Mouse (Mus musculus) midbrain, embryonic 12.5 days (tissue): ENCODE measurements at regions not wholly inside any gene's neighbourhood (a gene's known extent, or its start where the extent isn't known, plus 50 kb on each side); places are given as distances from the start of the nearest gene placed in this dataset.
A peak's percentile ranks its signal among the peaks of the same experiment; 100 is the strongest.
"Not testable (repeated sequence)": the region's sequence is repeated elsewhere in the genome, so short reads cannot be mapped to it uniquely, and the experiment has no call there.

Source experiments
- ATAC-seq: fragments of 200-750 bp; cut with Nextera tagmentation; 2 replicates; pipeline ENCODE4 v1.8.0; 2017; ENCODE audit warnings: low read depth, moderate TSS enrichment, moderate library complexity; ENCODE audit not compliant: low FRiP score
- H3K27ac ChIP-seq: fragments of 300-500 bp; sonication (generic); replicated peaks from 2 replicates; pipeline ENCODE4 v1.5.1; 2016; ENCODE audit warnings: mild to moderate bottlenecking
- H3K27me3 ChIP-seq: fragments of 300-500 bp; sonication (generic); 2 replicates; pipeline ENCODE4 v1.6.1; 2016; ENCODE audit warnings: mild to moderate bottlenecking
- H3K36me3 ChIP-seq: fragments of 300-500 bp; sonication (generic); 2 replicates; pipeline ENCODE4 v1.6.1; 2016
- H3K4me1 ChIP-seq: fragments of 300-500 bp; sonication (generic); 2 replicates; pipeline ENCODE4 v1.6.1; 2016
- H3K4me2 ChIP-seq: fragments of 300-500 bp; sonication (generic); replicated peaks from 2 replicates; pipeline ENCODE4 v1.6.1; 2016; ENCODE audit warnings: mild to moderate bottlenecking, moderate library complexity
- H3K4me3 ChIP-seq: fragments of 300-500 bp; sonication (generic); 2 replicates; pipeline ENCODE4 v1.5.1; 2016; ENCODE audit warnings: mild to moderate bottlenecking
- H3K9ac ChIP-seq: fragments of 300-500 bp; sonication (generic); replicated peaks from 2 replicates; pipeline ENCODE4 v1.6.1; 2016; ENCODE audit warnings: mild to moderate bottlenecking, moderate library complexity
- H3K9me3 ChIP-seq: fragments of 300-500 bp; sonication (generic); 2 replicates; pipeline ENCODE4 v1.6.1; 2016; ENCODE audit warnings: mild to moderate bottlenecking
- WGBS: fragments of 180-500 bp; shearing (Covaris S2); methylation state at CpG from one replicate; pipeline ENCODE4 v1.1.7; 2016; 5-methylcytosine and 5-hydroxymethylcytosine counted together

DNA sequence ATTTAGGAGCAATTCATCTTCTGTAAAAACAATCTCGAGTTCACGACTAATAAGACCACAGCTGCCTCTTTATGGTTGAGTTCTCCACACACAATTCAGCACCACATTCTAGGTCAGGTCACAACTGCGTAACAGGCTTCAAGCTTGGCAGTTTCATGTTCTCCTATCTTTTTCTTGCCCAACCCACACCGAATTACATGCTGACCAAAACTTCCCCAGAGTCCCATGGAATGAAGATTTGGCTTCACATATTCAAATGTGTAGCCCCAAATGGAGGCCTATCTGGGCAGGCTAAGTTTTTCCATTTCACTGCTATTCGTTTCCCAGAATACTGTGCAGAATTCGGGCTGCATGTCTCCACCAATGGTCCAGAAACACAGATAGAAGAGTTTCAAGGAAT lies 167.5 kb upstream of the Slc25a13 start:
- H3K36me3 ChIP-seq: no peaks in the 10 kb centered on the region
- peaks cover 5% of the 10 kb centered on the region for H3K27me3 ChIP-seq
- H3K4me1 ChIP-seq: peaks cover 10% of the 10 kb centered on the region
- H3K4me3 ChIP-seq: no peak overlapping the region
- H3K4me2 ChIP-seq: no peak overlapping the region
- no peak for ATAC-seq
- no peak overlapping the region for H3K9ac ChIP-seq
- no peaks in the 10 kb centered on the region for H3K9me3 ChIP-seq
- 88% methylated on average over 6 of the region's 6 CpGs for WGBS
- H3K27ac ChIP-seq: no peak overlapping the region

DNA sequence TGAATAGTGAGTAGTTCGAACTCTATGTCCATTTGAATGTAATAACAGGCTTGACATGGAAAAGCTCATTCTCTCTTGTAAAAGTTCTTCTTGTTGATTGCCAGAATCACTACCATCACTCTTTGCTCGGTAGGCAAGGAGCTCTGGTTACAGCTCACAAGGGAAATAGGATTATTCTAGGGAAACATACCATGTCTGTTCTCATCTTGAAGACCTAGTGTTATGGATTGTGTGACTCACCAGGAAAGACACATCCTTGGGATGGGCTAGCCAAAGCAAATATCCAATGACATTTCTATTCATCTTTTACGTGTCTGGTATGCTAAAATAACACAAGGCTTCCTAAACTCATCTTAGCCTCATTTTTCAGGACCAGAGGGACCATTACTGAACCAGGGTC lies 155.4 kb upstream of the Slc25a13 start:
- ATAC-seq: no peak
- Histone ChIP-seq H3K4me1 (no peaks in the 10 kb centered on the region), H3K27me3 (no peaks in the 10 kb centered on the region), H3K4me3 (no peak overlapping the region), H3K27ac (no peak overlapping the region), H3K9ac (no peak overlapping the region), H3K36me3 (no peaks in the 10 kb centered on the region), H3K9me3 (no peaks in the 10 kb centered on the region), H3K4me2 (no peak overlapping the region)
- 86% methylated on average over 3 of the region's 3 CpGs for WGBS

DNA sequence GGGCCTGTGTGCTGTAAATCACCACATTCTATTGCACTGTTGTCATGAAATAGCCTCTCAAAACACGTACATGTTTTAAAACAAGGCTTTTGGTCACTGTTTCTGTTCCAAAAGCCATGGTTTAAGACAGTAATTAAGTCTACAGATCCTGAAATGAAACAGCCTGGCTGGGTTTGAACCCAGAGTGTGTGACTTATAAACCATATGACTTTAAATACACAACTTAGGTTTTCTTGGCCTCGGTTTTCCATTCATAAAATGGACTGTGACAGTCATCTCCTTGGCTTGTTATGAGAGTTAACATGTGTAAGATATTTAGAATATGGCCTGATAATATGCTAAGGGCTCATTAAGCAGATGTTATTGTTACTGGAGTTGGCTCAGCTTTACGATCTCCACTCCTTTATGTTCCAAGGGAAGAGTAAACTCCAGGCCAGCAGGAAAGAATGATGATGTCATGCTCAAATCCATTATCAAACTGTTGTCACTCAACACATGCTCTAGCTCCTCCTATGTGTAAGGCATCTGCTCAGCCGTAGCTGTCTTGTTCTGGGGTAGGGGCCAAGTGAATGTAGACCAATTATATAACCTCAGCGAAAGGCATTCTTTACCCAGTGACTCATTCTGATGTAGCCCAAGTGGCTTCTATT lies 154.6 kb upstream of the Slc25a13 start:
- 84% methylated on average over 5 of the region's 5 CpGs for WGBS
- Histone ChIP-seq H3K9ac (no peak overlapping the region), H3K36me3 (no peaks in the 10 kb centered on the region), H3K9me3 (no peaks in the 10 kb centered on the region), H3K27ac (no peak overlapping the region), H3K4me1 (no peaks in the 10 kb centered on the region), H3K27me3 (no peaks in the 10 kb centered on the region), H3K4me3 (no peak overlapping the region), H3K4me2 (no peak overlapping the region)
- ATAC-seq: no peak

DNA sequence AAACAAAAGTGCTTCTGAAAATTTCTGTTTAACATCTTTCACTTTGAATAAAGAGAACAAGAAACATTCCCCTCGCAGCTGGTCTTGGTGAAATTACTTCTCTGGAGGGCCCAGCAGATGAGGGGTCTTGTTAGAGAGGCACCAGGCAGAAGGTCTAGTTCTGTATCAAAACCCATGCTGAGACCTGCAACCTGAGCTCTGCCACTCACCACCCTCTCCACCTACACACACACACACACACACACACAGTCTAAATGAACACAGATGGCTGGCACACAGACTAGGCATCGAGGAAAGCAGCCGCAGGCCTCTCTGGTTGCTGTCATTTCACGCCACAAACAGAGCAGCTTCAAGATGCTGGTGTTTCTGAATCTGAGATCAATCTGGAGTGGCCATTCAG lies 147.1 kb upstream of the Slc25a13 start:
- H3K4me1 ChIP-seq: no peaks in the 10 kb centered on the region
- H3K27ac ChIP-seq: no peak overlapping the region
- no peak overlapping the region for H3K9ac ChIP-seq
- no peaks in the 10 kb centered on the region for H3K27me3 ChIP-seq
- no peaks in the 10 kb centered on the region for H3K36me3 ChIP-seq
- no peak overlapping the region for H3K4me2 ChIP-seq
- no peak overlapping the region for H3K4me3 ChIP-seq
- no peak for ATAC-seq
- 68% methylated on average over 4 of the region's 4 CpGs for WGBS
- H3K9me3 ChIP-seq: no peaks in the 10 kb centered on the region

DNA sequence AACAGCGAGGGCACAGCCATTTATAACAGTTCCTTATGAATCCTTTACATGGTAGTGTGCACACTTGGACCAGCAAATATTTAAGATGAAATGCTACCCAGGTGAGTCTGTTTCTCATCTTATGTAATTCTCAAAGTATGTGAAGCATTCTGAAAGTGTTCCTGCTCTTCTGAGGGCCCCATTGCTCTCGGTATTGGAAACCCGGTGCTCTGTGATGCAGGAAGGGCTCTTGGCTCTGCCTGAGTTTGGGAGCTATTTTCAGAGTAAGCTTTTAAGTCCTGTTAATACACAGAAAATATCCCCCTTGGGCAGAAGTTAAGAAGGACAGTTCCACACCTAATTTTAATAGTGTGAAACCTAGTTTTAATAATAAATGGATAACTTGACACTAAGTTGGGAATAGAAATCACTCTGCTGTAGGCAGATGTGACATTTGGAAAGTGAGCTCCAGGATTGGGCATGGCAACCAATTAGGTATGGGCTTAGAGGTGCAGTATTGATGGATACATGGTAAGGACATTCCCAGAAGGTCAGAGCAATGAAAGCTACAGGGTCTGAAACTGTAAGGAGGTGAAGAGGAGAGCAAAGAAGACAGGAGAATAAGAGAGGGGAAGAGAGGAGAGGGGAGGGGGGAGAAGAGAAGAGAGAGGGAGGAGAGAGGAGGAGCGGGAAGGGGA lies 145.8 kb upstream of the Slc25a13 start:
- Histone ChIP-seq H3K4me1 (no peaks in the 10 kb centered on the region), H3K27me3 (no peaks in the 10 kb centered on the region), H3K4me3 (no peak overlapping the region), H3K36me3 (no peaks in the 10 kb centered on the region), H3K9me3 (no peaks in the 10 kb centered on the region), H3K27ac (no peak overlapping the region), H3K4me2 (no peak overlapping the region), H3K9ac (no peak overlapping the region)
- no peak for ATAC-seq
- WGBS: 82% methylated on average over 4 of the region's 4 CpGs

DNA sequence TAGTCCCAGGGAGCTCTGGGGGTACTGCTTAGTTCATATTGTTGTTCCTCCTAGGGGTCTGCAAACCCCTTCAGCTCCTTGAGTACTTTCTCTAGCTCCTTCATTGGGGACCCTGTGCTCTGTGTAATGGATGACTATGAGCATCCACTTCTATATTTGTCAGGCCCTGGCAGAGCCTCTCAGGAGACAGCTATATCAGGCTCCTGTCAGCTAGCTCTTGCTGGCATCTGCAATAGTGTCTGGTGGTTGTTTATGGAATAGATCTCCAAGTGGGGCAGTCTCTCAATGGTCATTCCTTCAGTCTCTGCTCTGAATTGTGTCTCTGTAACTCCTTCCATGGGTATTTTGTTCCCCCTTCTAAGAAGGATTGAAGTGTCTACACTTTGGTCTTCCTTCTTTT lies 144.2 kb upstream of the Slc25a13 start:
- H3K9ac ChIP-seq, H3K4me3 ChIP-seq, H3K4me1 ChIP-seq, H3K36me3 ChIP-seq, H3K27ac ChIP-seq, H3K27me3 ChIP-seq, H3K9me3 ChIP-seq, H3K4me2 ChIP-seq, ATAC-seq: not testable (repeated sequence)

DNA sequence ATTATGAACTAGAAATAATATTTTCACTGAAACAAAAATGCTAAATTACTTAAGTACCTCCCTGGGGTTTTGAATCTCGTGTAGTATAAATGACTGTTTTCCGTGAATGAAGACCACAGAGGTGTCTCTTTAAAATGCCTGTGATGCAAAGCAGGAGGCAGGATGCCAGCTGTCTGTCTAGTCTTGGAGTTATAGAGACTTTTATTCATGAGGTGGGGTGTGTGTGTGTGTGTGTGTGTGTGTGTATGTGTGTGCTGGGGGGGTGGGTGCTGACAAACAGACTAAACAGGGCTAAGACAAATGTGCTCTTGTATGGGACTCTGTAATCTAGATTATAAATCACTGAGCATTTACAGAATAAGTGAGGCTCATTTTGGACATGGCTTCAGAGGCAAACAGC lies 140.5 kb upstream of the Slc25a13 start:
- Histone ChIP-seq H3K4me2 (no peak overlapping the region), H3K9me3 (no peaks in the 10 kb centered on the region), H3K36me3 (no peaks in the 10 kb centered on the region), H3K27ac (no peak overlapping the region), H3K27me3 (no peaks in the 10 kb centered on the region), H3K4me1 (no peaks in the 10 kb centered on the region), H3K4me3 (no peak overlapping the region), H3K9ac (no peak overlapping the region)
- WGBS: 67% methylated on average over 2 of the region's 2 CpGs
- ATAC-seq: no peak

DNA sequence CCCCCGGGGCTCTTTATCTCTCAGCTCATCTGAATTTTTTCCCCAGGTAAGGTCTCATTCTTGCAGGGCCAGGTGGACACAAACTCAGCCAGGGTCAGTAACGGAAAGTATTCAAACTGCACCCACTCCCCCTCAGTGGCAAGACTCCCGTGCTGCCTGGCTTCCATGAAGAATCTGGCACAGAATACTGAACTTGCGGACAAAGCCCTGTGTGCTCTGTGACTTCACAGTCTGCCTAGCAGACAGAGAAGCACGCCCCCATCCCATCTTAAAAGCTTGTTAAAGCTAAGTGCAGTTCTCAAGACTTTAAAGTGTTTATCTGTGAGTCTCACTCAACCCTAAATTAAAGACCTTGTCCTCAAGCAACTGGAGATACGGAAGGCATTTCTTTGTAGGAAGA lies 140.0 kb upstream of the Slc25a13 start:
- no peaks in the 10 kb centered on the region for H3K27me3 ChIP-seq
- no peak overlapping the region for H3K27ac ChIP-seq
- WGBS: 80% methylated on average over 6 of the region's 6 CpGs
- no peaks in the 10 kb centered on the region for H3K9me3 ChIP-seq
- no peak overlapping the region for H3K4me3 ChIP-seq
- H3K4me1 ChIP-seq: no peaks in the 10 kb centered on the region
- H3K36me3 ChIP-seq: no peaks in the 10 kb centered on the region
- no peak overlapping the region for H3K9ac ChIP-seq
- no peak for ATAC-seq
- H3K4me2 ChIP-seq: no peak overlapping the region

DNA sequence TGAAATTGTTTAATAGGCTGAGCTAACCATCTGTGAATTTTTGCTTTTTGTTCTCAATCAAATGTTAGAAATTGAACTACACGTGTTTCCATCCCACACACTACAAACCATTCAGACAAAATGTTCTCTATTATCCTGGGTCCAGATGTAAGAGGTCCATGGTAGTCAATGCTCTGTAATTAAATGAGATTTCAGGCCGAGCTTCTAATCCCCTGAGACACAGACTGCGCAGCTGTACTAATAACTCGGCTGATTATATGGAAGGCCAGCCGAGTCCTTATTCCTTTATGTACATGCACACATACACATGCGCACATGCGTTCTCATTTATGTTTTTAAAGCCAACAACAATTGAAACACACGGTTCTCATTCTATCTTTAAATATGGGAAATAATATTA lies 118.3 kb upstream of the Slc25a13 start:
- Histone ChIP-seq H3K36me3 (no peaks in the 10 kb centered on the region), H3K27ac (no peak overlapping the region), H3K4me3 (no peak overlapping the region), H3K4me2 (no peak overlapping the region), H3K9ac (no peak overlapping the region), H3K27me3 (no peaks in the 10 kb centered on the region), H3K9me3 (no peaks in the 10 kb centered on the region), H3K4me1 (no peaks in the 10 kb centered on the region)
- peak; percentile 78 for ATAC-seq
- 68% methylated on average over 8 of the region's 8 CpGs for WGBS

DNA sequence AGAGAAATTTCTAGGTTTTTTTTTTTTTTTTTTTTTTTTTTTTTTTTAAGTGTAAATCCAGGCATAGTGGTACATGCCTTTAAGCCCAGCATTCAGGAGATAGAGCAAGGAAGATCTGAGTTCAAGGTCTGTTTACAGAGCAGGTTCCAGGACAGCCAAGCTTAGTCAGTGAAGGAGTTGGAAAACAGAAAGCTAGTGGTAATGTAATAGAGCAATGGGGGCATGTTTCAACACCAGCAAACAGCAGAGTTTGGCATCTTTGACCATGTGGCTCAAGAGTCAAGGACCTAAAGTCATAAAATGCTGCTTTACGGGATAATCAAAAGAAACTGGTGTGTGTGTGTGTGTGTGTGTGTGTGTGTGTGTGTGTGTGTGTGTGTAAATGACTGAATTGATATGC lies 113.3 kb upstream of the Slc25a13 start:
- no peak overlapping the region for H3K4me3 ChIP-seq
- no peaks in the 10 kb centered on the region for H3K4me1 ChIP-seq
- no peaks in the 10 kb centered on the region for H3K36me3 ChIP-seq
- 90% methylated on average over 1 of the region's 1 CpGs for WGBS
- no peak for ATAC-seq
- H3K9ac ChIP-seq: no peak overlapping the region
- H3K9me3 ChIP-seq: no peaks in the 10 kb centered on the region
- H3K27me3 ChIP-seq: no peaks in the 10 kb centered on the region
- no peak overlapping the region for H3K27ac ChIP-seq
- H3K4me2 ChIP-seq: no peak overlapping the region

DNA sequence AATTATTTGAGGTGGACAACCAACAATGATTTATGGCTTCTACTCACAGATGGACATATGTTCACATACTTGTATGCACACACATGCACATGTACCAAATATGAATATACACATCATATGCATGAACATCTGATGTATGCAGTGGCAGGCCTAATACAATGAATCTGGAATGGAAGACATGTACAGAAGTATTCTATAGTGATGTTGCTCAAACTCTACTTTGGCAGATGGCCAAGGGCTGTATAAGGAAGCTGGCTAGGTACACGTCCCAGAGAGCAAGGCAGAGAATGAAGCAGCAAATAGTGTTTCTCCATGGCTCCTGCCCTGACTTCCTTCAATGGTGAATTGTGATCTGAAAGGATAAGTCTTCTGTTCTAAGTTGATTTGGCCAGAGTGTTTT lies 108.5 kb upstream of the Slc25a13 start:
- Histone ChIP-seq H3K4me1 (no peaks in the 10 kb centered on the region), H3K4me3 (no peak overlapping the region), H3K9me3 (no peaks in the 10 kb centered on the region), H3K27me3 (no peaks in the 10 kb centered on the region), H3K9ac (no peak overlapping the region), H3K36me3 (no peaks in the 10 kb centered on the region), H3K27ac (no peak overlapping the region), H3K4me2 (no peak overlapping the region)
- no peak for ATAC-seq
- WGBS: 75% methylated on average over 1 of the region's 1 CpGs

DNA sequence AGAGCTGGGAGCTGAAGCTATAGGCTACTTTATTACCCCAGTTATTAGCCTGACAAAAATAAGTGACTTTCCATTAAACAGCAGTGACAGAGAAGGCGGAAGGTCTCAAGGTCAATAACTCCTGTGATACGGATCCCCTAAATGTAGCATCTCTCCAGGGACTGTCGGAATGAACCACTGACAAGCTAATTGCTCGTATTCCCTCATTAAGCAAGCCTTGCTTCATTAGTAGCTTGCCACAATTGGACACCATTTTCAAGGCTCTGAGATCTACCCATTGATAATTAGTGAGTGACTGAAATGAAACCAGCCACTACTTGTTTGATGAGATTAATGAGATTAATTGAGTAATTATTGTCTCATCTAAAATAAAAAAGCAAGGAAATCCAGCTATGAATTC lies 99.8 kb upstream of the Slc25a13 start:
- no peak overlapping the region for H3K27ac ChIP-seq
- H3K4me3 ChIP-seq: no peak overlapping the region
- 87% methylated on average over 4 of the region's 4 CpGs for WGBS
- ATAC-seq: no peak
- no peaks in the 10 kb centered on the region for H3K9me3 ChIP-seq
- no peaks in the 10 kb centered on the region for H3K36me3 ChIP-seq
- no peaks in the 10 kb centered on the region for H3K4me1 ChIP-seq
- no peaks in the 10 kb centered on the region for H3K27me3 ChIP-seq
- no peak overlapping the region for H3K9ac ChIP-seq
- no peak overlapping the region for H3K4me2 ChIP-seq

DNA sequence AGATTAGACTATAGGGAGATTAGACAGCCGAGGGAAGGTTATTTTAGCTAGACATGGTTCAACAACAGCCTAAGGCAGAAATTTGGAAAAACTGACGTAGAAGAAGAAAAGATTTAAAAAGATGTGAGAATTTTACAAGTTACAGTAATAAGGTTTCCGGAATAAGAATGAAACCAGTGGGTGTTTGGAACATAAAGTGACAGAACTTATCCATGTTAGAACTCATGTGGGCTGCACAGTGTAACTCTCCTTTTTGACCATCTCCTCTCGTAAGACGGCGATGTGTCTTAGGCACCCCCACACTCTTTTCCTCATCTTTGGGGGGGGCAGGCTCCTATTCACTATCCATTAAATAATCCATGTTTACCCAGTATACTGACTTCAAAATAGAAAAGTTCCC lies 96.2 kb upstream of the Slc25a13 start:
- Histone ChIP-seq H3K27me3 (no peaks in the 10 kb centered on the region), H3K4me3 (no peak overlapping the region), H3K27ac (no peak overlapping the region), H3K4me1 (no peaks in the 10 kb centered on the region), H3K36me3 (no peaks in the 10 kb centered on the region), H3K9ac (no peak overlapping the region), H3K4me2 (no peak overlapping the region), H3K9me3 (no peaks in the 10 kb centered on the region)
- no peak for ATAC-seq
- WGBS: 82% methylated on average over 6 of the region's 6 CpGs
